Mouse (Mus musculus): ENCODE measurements at regions not wholly inside any gene's neighbourhood (a gene's known extent, or its start where the extent isn't known, plus 50 kb on each side); places are given as distances from the start of the nearest gene placed in this dataset.

DNA sequence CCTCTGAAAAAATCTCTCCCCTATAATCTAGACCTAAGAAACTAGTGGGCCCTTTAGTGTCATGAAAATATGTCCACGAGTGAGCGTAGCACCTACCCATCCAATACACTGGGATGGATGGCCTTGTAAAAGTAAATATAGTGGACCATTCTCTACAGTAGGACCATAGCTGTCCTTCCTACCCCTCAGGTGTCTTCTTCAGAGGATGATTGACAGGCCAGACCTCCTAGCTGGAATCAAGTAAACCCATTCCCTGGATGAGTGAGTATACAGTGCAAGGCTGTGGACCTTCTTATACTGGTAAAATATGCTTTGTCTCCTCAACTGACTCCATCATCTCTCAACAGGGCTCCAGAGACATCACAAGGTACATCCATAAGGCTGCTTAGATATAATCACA is 274.8 kb upstream of the Vstm2b start:
- no peaks in the 10 kb centered on the region for H3K27me3 ChIP-seq
- no peak overlapping the region for H3K4me3 ChIP-seq
- H3K4me1 ChIP-seq: peaks cover 10% of the 10 kb centered on the region; the same call in 1 of the 2 replicates
- no peaks in the 10 kb centered on the region for H3K9me3 ChIP-seq
- ATAC-seq (ENCODE audit: low FRiP score, low read depth): no peak
- H3K36me3 ChIP-seq: no peaks in the 10 kb centered on the region
- H3K27ac ChIP-seq: no peak overlapping the region
- 92% methylated on average over 2 of the region's 2 CpGs for WGBS
- H3K4me2 ChIP-seq (replicated peaks): no peak overlapping the region
- no peak overlapping the region for H3K9ac ChIP-seq

DNA sequence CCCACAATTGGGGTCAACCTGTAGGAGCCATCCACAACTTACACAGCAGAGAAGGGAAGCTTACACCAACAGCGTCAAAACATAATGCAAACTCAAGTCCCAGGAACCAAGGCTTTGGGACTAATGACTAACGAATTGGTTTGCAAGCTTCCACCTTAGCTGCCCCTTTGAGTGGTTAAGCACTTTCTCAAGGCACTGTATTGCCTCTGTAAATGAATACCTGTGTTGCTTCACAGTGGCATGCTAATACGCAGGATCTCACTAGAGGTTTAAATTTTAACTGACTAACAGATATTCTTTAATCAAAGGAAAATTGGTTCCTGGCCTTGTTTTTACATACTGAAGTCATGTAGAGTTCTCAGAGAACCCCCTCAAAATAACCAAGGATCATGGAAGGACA is 261.8 kb upstream of the Vstm2b start:
- H3K4me3 ChIP-seq: no peak overlapping the region
- H3K9ac ChIP-seq: no peak overlapping the region
- 86% methylated on average over 3 of the region's 3 CpGs for WGBS
- no peaks in the 10 kb centered on the region for H3K9me3 ChIP-seq
- H3K36me3 ChIP-seq: no peaks in the 10 kb centered on the region
- no peaks in the 10 kb centered on the region for H3K27me3 ChIP-seq
- H3K4me1 ChIP-seq: no peaks in the 10 kb centered on the region
- no peak overlapping the region for H3K4me2 ChIP-seq (replicated peaks)
- H3K27ac ChIP-seq: no peak overlapping the region
- ATAC-seq (ENCODE audit: low FRiP score, low read depth): no peak

DNA sequence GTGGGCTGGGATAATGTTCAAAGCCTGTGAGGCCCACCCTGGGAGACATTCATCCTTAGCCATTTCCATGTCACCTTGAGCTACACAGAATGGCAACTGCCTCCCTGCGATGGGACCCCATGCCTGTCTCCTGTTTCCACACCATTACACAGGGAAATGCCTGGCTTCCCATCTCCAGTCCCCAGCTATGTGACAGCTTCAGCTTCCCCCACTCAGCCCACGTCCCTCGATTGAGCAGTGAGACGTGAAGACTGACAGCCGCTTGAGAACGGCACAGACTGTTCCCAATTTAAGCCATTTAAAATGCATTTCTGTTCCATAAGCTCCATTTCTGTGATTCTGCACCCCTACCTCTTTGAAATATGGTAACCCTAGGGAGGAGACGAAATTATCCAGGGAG is 243.1 kb upstream of the Vstm2b start:
- Histone ChIP-seq H3K4me2 (replicated peaks) (no peak overlapping the region), H3K27me3 (no peaks in the 10 kb centered on the region), H3K9me3 (no peaks in the 10 kb centered on the region), H3K27ac (no peak overlapping the region), H3K36me3 (no peaks in the 10 kb centered on the region), H3K4me1 (no peaks in the 10 kb centered on the region), H3K9ac (no peak overlapping the region), H3K4me3 (no peak overlapping the region)
- ATAC-seq (ENCODE audit: low FRiP score, low read depth): no peak
- 80% methylated on average over 7 of the region's 7 CpGs for WGBS

DNA sequence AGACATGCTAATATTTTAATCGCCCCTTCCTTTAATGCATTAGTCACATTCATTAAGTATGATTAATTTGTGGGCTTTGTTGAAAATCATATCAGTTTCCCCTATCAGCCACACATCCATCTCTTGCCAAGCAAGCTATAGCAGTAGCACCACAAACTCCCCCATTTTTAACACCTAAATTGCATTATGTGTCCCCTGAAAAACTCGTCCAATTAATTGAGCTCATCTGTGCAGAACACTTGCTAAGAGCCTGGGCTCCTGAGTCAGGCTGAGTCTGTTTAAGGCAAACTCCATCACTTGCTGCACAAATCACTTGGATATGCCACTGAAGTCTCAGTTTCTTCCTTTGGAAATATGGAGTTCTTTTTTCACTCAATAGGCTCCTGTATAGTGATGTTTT is 242.7 kb upstream of the Vstm2b start:
- Histone ChIP-seq H3K36me3 (no peaks in the 10 kb centered on the region), H3K9me3 (no peaks in the 10 kb centered on the region), H3K4me1 (no peaks in the 10 kb centered on the region), H3K9ac (no peak overlapping the region), H3K4me3 (no peak overlapping the region), H3K27ac (no peak overlapping the region), H3K4me2 (replicated peaks) (no peak overlapping the region), H3K27me3 (no peaks in the 10 kb centered on the region)
- no peak for ATAC-seq (ENCODE audit: low FRiP score, low read depth)
- 83% methylated on average over 2 of the region's 2 CpGs for WGBS

DNA sequence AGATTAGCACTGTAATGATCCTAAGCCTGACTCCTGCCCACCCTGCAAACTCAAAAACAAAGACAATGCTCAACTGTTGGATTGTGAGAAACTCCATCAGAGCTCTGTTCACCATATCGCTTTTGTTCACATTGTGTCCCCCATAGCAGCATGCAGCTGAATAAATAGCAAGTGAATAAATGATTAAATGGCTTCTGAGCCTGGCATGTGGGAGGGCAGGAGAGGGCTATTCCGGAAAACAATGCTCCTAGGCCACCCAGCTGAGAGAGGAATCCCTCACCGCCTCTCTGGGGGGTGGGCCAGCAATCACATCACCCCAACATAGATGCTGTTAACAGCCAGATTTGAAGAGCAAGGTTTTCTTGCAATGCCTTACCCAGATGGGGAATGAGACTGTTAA is 238.5 kb upstream of the Vstm2b start:
- Histone ChIP-seq H3K27ac (no peak overlapping the region), H3K4me1 (no peaks in the 10 kb centered on the region), H3K9ac (no peak overlapping the region), H3K27me3 (no peaks in the 10 kb centered on the region), H3K9me3 (no peaks in the 10 kb centered on the region), H3K36me3 (no peaks in the 10 kb centered on the region), H3K4me3 (no peak overlapping the region), H3K4me2 (replicated peaks) (no peak overlapping the region)
- no peak for ATAC-seq (ENCODE audit: low FRiP score, low read depth)
- WGBS: 56% methylated on average over 3 of the region's 3 CpGs

DNA sequence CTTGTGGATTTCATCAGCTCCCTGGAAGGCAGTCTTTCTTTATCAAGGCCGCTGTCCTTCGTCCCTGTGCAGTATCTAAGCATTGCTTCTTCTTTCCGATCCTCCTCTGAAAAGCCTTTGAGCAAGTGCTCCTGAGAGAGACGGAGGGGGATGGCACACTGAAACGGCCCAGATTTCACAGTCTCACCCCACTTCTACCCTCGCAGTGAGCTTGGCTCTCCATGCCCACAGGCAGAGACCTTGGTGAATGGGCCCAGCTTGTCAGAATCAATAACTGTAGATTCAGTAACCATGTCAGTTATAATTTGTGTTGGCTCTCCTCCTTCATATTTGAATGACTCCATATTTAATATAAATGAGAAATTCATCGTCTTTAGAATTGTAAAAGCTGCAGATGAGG is 234.3 kb upstream of the Vstm2b start:
- H3K4me3 ChIP-seq: no peak overlapping the region
- H3K4me2 ChIP-seq (replicated peaks): no peak overlapping the region
- WGBS: 77% methylated on average over 7 of the region's 7 CpGs
- no peaks in the 10 kb centered on the region for H3K4me1 ChIP-seq
- H3K9me3 ChIP-seq: no peaks in the 10 kb centered on the region
- H3K9ac ChIP-seq: no peak overlapping the region
- ATAC-seq (ENCODE audit: low FRiP score, low read depth): no peak
- H3K27ac ChIP-seq: no peak overlapping the region
- no peaks in the 10 kb centered on the region for H3K36me3 ChIP-seq
- no peaks in the 10 kb centered on the region for H3K27me3 ChIP-seq

DNA sequence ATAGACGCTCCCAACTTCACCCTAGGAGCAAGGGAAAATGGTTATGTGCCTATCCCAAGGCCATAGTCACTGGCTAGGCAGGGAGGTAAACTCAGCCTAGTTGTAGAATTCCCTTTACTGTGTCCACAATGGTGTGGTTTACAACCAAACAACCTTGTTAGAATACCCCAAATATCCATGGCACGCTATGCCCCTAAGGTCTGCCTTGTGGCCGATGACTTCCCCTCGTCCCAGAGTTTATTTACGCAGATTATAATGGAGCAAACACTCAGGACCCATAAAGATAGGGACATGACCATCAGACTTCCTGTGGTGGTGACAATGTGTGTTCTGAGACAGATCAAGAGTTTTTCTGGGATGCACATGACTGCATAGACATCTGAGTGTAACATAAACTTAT is 231.5 kb upstream of the Vstm2b start:
- H3K27me3 ChIP-seq: no peaks in the 10 kb centered on the region
- 77% methylated on average over 5 of the region's 5 CpGs for WGBS
- no peak for ATAC-seq (ENCODE audit: low FRiP score, low read depth)

DNA sequence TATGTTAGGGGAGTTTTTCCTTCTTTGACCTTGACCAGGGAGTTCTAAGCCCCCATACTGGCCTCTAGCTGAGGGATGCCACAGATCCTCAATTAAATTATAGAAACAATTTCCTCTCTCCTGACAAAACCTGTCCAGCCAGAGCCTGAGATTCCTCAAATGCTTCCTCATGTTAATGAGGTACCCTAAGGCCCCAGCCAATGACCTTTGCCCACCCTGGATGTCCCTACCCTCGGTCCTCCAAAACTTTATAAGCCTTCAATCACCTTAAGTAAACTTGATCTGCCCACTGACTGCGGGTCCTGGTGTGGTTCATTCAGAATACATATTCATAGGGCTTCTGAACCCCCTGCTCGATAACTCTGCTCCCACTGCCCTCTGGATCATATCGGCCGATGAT is 227.7 kb upstream of the Vstm2b start:
- Histone ChIP-seq H3K27ac (no peak overlapping the region), H3K9me3 (no peaks in the 10 kb centered on the region), H3K4me3 (no peak overlapping the region), H3K9ac (no peak overlapping the region), H3K4me2 (replicated peaks) (no peak overlapping the region), H3K27me3 (no peaks in the 10 kb centered on the region), H3K4me1 (no peaks in the 10 kb centered on the region), H3K36me3 (no peaks in the 10 kb centered on the region)
- no peak for ATAC-seq (ENCODE audit: low FRiP score, low read depth)
- 75% methylated on average over 5 of the region's 5 CpGs for WGBS

More for the DNA sequence above, 231.5 kb upstream of the Vstm2b start:
- H3K27ac ChIP-seq: no peak overlapping the region
- H3K4me1 ChIP-seq: no peaks in the 10 kb centered on the region
- no peak overlapping the region for H3K9ac ChIP-seq
- H3K9me3 ChIP-seq: no peaks in the 10 kb centered on the region
- H3K4me3 ChIP-seq: no peak overlapping the region
- H3K36me3 ChIP-seq: no peaks in the 10 kb centered on the region
- H3K4me2 ChIP-seq (replicated peaks): no peak overlapping the region

DNA sequence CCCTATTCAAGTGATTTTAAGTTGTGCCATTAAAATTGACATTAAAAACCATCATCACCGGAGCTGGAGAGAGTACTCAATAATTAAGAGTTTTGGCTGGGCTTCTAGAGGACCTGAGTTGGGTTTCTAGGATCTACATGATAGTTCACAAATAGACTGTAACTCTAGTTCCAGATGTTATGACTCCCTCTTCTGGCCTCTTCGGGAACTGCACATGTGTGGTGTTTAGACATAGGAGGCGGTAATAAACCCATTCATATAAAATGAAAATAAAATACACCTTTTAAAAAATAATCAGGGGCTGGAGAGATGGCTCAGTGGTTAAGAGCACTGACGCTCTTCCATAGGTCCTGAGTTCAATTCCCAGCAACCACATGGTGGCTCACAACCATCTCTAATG is 227.1 kb upstream of the Vstm2b start:
- ATAC-seq (ENCODE audit: low FRiP score, low read depth): no peak
- Histone ChIP-seq H3K27ac (no peak overlapping the region), H3K4me1 (no peaks in the 10 kb centered on the region), H3K36me3 (no peaks in the 10 kb centered on the region), H3K27me3 (no peaks in the 10 kb centered on the region), H3K9ac (no peak overlapping the region), H3K9me3 (no peaks in the 10 kb centered on the region), H3K4me2 (replicated peaks) (no peak overlapping the region), H3K4me3 (no peak overlapping the region)
- whole genome bisulfite sequencing: 93% methylated on average over 4 of the region's 4 CpGs

DNA sequence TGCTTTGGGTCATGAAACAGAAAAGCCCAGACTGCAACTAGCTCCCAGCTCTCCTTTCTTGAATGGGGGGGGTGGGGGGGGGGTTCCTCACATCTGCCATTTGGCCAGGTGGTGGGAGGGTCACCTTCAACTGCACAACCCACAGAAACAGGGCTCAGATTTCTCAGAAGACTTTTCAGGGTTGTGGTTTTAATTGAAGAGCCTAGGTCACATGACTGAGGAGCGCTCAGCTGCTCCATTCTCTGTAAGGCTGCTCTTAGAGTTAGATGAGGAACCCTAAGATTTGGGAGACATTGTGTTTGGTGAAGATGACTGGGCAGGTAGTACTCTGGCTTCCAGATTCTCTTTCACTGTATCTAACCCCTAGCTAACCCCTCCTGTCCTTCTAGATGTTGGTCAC is 225.8 kb upstream of the Vstm2b start:
- Histone ChIP-seq H3K27me3 (no peaks in the 10 kb centered on the region), H3K9me3 (no peaks in the 10 kb centered on the region), H3K4me2 (replicated peaks) (no peak overlapping the region), H3K4me1 (no peaks in the 10 kb centered on the region), H3K27ac (no peak overlapping the region), H3K36me3 (no peaks in the 10 kb centered on the region), H3K4me3 (no peak overlapping the region), H3K9ac (no peak overlapping the region)
- no peak for ATAC-seq (ENCODE audit: low FRiP score, low read depth)
- WGBS: 76% methylated on average over 1 of the region's 1 CpGs

DNA sequence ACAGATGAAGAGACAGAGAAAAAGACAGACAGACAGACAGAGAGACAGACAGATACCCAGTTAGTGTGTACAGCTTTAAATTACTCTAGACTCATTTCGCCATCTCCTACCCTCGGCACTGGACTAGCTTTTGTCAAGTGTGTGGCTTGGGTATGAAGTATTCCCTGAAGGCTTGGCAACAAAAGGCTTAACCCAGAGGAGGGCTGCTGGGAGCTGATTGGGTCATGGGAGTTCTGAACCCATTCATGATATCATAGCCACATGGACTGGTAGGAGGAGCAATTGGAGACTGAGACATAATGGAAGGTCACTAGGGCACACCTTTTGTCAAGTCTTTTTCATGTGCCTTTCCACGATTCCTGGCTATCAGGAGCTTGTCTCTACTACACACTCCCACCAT is 223.7 kb upstream of the Vstm2b start:
- H3K4me2 ChIP-seq (replicated peaks): no peak overlapping the region
- no peaks in the 10 kb centered on the region for H3K36me3 ChIP-seq
- H3K9me3 ChIP-seq: no peaks in the 10 kb centered on the region
- H3K27ac ChIP-seq: no peak overlapping the region
- ATAC-seq (ENCODE audit: low FRiP score, low read depth): no peak
- 74% methylated on average over 3 of the region's 3 CpGs for WGBS
- H3K27me3 ChIP-seq: no peaks in the 10 kb centered on the region
- H3K9ac ChIP-seq: no peak overlapping the region
- no peaks in the 10 kb centered on the region for H3K4me1 ChIP-seq
- no peak overlapping the region for H3K4me3 ChIP-seq

DNA sequence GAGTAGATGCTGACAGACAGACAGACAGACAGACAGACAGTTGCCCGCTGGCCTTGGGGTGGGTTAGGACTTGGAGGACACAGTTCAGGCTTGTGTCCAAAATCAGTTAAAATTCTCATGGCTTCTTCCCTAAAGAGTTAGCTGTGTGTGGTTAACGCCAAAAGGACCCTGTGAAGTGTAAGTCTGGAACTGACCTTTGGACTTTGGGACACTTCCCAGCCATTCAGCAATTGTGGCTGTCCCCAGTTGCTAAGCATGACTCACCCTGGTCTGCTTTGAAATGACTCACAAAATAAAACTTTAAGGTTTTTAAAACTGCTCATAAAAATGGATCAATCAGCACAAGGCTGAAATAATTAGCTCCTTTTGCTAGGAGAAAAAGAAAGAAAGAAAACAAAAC is 220.5 kb upstream of the Vstm2b start:
- Histone ChIP-seq H3K4me1 (no peaks in the 10 kb centered on the region), H3K4me2 (replicated peaks) (no peak overlapping the region), H3K4me3 (no peak overlapping the region), H3K9ac (no peak overlapping the region), H3K9me3 (no peaks in the 10 kb centered on the region), H3K27ac (no peak overlapping the region), H3K27me3 (no peaks in the 10 kb centered on the region), H3K36me3 (no peaks in the 10 kb centered on the region)
- ATAC-seq (ENCODE audit: low FRiP score, low read depth): no peak
- WGBS: 43% methylated on average over 2 of the region's 2 CpGs

DNA sequence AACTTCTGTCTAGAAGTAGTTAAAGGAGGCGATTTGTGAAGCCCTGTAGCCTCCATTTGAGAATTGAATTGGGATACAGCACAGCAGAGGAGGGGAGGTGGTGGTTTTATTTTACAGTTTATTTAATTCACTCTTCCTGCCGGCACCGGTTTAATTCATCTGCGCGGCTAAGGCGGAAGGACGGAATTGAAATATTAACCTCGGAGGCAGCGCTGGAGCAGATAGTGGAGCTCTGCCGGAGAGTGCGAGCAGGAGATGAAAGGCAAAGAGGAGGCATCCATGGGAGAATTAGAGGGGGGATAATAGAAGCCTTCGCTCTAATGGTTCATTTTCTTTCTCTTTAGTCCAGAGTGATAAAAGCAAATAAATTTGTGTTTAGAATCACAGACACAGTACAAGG is 217.6 kb upstream of the Vstm2b start:
- Histone ChIP-seq H3K9ac (no peak overlapping the region), H3K4me2 (replicated peaks) (no peak overlapping the region), H3K4me1 (no peaks in the 10 kb centered on the region), H3K27ac (no peak overlapping the region), H3K27me3 (no peaks in the 10 kb centered on the region), H3K9me3 (no peaks in the 10 kb centered on the region), H3K4me3 (no peak overlapping the region), H3K36me3 (no peaks in the 10 kb centered on the region)
- 64% methylated on average over 12 of the region's 12 CpGs for WGBS
- no peak for ATAC-seq (ENCODE audit: low FRiP score, low read depth)

DNA sequence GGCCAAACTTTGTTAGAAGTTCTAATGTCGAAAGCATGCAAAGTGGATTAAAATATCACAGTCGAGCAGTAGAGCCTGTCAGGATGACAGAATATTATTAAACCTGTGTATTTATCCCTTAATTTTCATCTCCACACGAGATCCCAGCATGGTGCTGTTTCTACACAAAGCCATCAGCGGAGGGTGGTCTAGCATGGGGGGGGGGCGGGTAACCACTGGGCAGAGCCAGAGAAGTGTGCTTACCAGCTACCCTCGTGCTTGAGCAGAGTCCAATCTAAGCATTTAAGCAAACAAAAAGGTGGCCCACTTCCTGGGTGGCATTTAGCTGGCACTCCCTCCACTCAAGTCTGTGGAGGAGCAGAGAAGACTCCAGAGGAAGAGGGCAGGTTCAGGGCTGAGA is 217.1 kb upstream of the Vstm2b start:
- ATAC-seq (ENCODE audit: low FRiP score, low read depth): no peak
- no peaks in the 10 kb centered on the region for H3K4me1 ChIP-seq
- 50% methylated on average over 6 of the region's 6 CpGs for WGBS
- H3K9ac ChIP-seq: no peak overlapping the region
- no peak overlapping the region for H3K27ac ChIP-seq
- H3K36me3 ChIP-seq: no peaks in the 10 kb centered on the region
- no peaks in the 10 kb centered on the region for H3K9me3 ChIP-seq
- no peak overlapping the region for H3K4me2 ChIP-seq (replicated peaks)
- no peak overlapping the region for H3K4me3 ChIP-seq
- H3K27me3 ChIP-seq: no peaks in the 10 kb centered on the region

All from limb, embryonic 13.5 days (tissue).